Mouse (Mus musculus): ENCODE data around the gene Dnajb5.

DNA sequence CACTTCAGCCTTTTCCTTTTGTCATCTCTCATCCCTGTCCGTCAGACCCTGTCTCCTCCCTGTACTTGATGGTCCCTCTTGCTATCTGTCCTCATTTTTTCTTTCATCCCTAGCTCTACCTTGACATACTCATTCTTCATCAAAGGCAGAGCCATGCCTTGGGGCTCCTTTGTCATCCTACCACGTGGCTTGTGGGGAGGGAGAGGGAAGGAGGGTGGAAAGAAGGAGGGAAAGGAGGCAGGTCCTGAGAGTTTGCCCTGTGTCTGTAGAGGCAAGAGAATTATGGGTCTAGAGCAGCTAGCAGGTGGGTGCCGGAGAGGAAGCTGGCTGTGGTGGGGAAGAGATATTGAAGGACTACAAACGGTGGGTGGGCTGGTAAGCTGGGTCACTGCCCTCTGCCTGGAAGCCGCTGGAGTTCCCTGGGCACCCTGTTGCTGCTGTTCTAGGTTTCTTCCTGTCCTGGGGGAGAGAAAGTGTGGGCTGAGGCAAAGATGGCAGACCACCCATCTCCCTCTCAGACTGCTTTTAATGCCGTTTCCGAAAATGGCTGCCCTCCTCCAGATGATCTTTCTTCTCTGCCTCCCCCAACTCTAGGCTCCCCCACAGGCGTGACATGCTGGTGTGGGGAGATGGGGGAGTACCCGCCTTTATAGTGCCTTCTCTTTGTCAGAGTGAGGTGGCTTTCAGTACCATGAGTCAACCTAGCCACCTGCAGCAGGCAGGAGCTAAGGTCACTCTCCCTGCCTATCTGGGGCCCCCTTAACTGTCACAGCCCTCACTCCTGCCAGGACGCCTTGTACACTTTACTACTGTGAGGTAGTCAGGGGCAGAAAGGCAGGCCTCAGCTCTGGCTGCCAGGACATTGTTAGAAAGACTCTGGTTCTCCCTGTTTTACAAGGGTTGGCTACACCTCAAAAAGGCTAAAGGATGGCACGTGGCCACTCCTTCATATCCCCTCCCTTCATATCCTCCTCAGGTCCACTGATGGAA, 1.9 kb downstream of the Dnajb5 start:
- TF ChIP-seq CTCF (IDR thresholded peaks at IDR 0.05; ENCODE audit: extremely low read depth, insufficient read depth, insufficient read length, insufficient replicate concordance) (no peak), POLR2A (IDR thresholded peaks at IDR 0.05; ENCODE audit: low read depth, low read length) (no peak)

Data from spleen, adult 2 months (tissue).